Mouse (Mus musculus) brown adipose tissue, adult 24 weeks (tissue): Measurements from ENCODE around the gene Kank4. TPM values are rescaled to one million over a fixed set of nuclear protein-coding genes. Genes with fewer than 3 reads are reported as not detected.

Experiments
- H3K27ac ChIP-seq: fragments of 200-500 bp; replicated peaks from 2 replicates; pipeline ENCODE4 v1.5.1; 2012; ENCODE audit warnings: low read depth, mild to moderate bottlenecking, low read length
- H3K4me1 ChIP-seq: fragments of 200-500 bp; 2 replicates; pipeline ENCODE4 v1.6.1; 2012; ENCODE audit warnings: low read length, mixed read lengths; ENCODE audit not compliant: control insufficient read depth, insufficient read depth, insufficient read length
- H3K4me3 ChIP-seq: fragments of 200-500 bp; 2 replicates; pipeline ENCODE4 v1.5.1; 2012; ENCODE audit warnings: low read depth, mild to moderate bottlenecking, low read length, moderate library complexity; ENCODE audit not compliant: insufficient read depth
- polyA plus RNA-seq: library from polyadenylated mRNA; stranded (reverse); fragments of >200 nt; gene quantifications from 2 replicates; pipeline ENCODE4 v1.2.4, GENCODE M21; 2012; ENCODE audit not compliant: missing spikeins, insufficient read depth, insufficient read length

The Kank4 gene
- polyA plus RNA-seq, 1 experiment, result 0.63 TPM

GRCm38 (mm10) chr4:98776721-98777427 lies 40.5 kb downstream of the Kank4 start:
- Histone ChIP-seq H3K27ac (no peak overlapping the region), H3K4me3 (no peak overlapping the region), H3K4me1 (no peaks in the 10 kb centered on the region)

GRCm38 (mm10) chr4:98773785-98774184 lies 43.6 kb downstream of the Kank4 start:
- Histone ChIP-seq H3K27ac (no peak overlapping the region), H3K4me1 (no peaks in the 10 kb centered on the region), H3K4me3 (no peak overlapping the region)

- no peak overlapping the region for H3K4me3 ChIP-seq
- no peak overlapping the region for H3K27ac ChIP-seq
- 0 out of 2 replicates have a peak, but pooled peaks cover 2% of the 10 kb centered on the region for H3K4me1 ChIP-seq
These were observed 49.9 kb downstream of the Kank4 start for GRCm38 (mm10) chr4:98767134-98768133.

GRCm38 (mm10) chr4:98758872-98759518 lies 58.3 kb downstream of the Kank4 start:
- H3K4me1 ChIP-seq, result no peaks in the 10 kb centered on the region
- H3K4me3 ChIP-seq, result no peak overlapping the region
- H3K27ac ChIP-seq, result no peak overlapping the region

GRCm38 (mm10) chr4:98758012-98758821 lies 59.1 kb downstream of the Kank4 start:
- H3K27ac ChIP-seq, result no peak overlapping the region
- H3K4me1 ChIP-seq, result no peaks in the 10 kb centered on the region
- H3K4me3 ChIP-seq, result no peak overlapping the region

GRCm38 (mm10) chr4:98756141-98756540 lies 61.2 kb downstream of the Kank4 start:
- Histone ChIP-seq H3K4me1 (no peaks in the 10 kb centered on the region), H3K27ac (no peak overlapping the region), H3K4me3 (no peak overlapping the region)

- no peaks in the 10 kb centered on the region for H3K4me1 ChIP-seq
- H3K4me3 ChIP-seq, result no peak overlapping the region
- H3K27ac ChIP-seq, result no peak overlapping the region
These were observed 62.9 kb downstream of the Kank4 start for GRCm38 (mm10) chr4:98754456-98754855.

GRCm38 (mm10) chr4:98743906-98744210 lies 73.5 kb downstream of the Kank4 start:
- Histone ChIP-seq H3K27ac (no peak overlapping the region), H3K4me3 (no peak overlapping the region), H3K4me1 (no peaks in the 10 kb centered on the region)

GRCm38 (mm10) chr4:98743209-98743905 lies 74.0 kb downstream of the Kank4 start:
- Histone ChIP-seq H3K4me3 (no peak overlapping the region), H3K4me1 (no peaks in the 10 kb centered on the region), H3K27ac (no peak overlapping the region)

- Histone ChIP-seq H3K4me1 (no peaks in the 10 kb centered on the region), H3K4me3 (no peak overlapping the region), H3K27ac (no peak overlapping the region)
These were observed 77.6 kb downstream of the Kank4 start for GRCm38 (mm10) chr4:98739753-98740152.

- Histone ChIP-seq H3K4me1 (no peaks in the 10 kb centered on the region), H3K27ac (no peak overlapping the region), H3K4me3 (no peak overlapping the region)
These were observed 83.7 kb downstream of the Kank4 start for GRCm38 (mm10) chr4:98733660-98734059.

- Histone ChIP-seq H3K4me1 (peaks cover 2% of the 10 kb centered on the region; the same call in 1 of the 2 replicates), H3K27ac (no peak overlapping the region), H3K4me3 (no peak overlapping the region)
These were observed 88.6 kb downstream of the Kank4 start for GRCm38 (mm10) chr4:98728716-98729115.

- H3K27ac ChIP-seq, result no peak overlapping the region
- peaks cover 2% of the 10 kb centered on the region; the same call in 1 of the 2 replicates for H3K4me1 ChIP-seq
- no peak overlapping the region for H3K4me3 ChIP-seq
These were observed 89.4 kb downstream of the Kank4 start for GRCm38 (mm10) chr4:98727959-98728347.

- no peak overlapping the region for H3K27ac ChIP-seq
- no peak overlapping the region for H3K4me3 ChIP-seq
- peaks cover 2% of the 10 kb centered on the region; the same call in 1 of the 2 replicates for H3K4me1 ChIP-seq
These were observed 89.9 kb downstream of the Kank4 start for GRCm38 (mm10) chr4:98727295-98727958.
